Mouse (Mus musculus): ENCODE data around the gene Bcl11b.

GRCm38 (mm10) chr12:107961843-107962242, 41.6 kb downstream of the Bcl11b start:
- TF ChIP-seq EP300 (IDR thresholded peaks at IDR 0.05; ENCODE audit: insufficient read depth, low read depth, low read length) (no peak), CTCF (IDR thresholded peaks at IDR 0.05) (no peak)
